Mouse (Mus musculus) cortical plate, adult 2 months (tissue): ENCODE measurements around the gene Gm40460.

Experiments
- CTCF ChIP-seq: fragments of 200-500 bp; IDR thresholded peaks from 2 replicates; pipeline ENCODE4 v1.5.1; 2011; ENCODE audit warnings: mild to moderate bottlenecking, control low read depth, low read length; ENCODE audit not compliant: insufficient read depth; ENCODE audit errors: extremely low read depth
- POLR2A ChIP-seq: fragments of 200-500 bp; IDR thresholded peaks from 2 replicates; pipeline ENCODE4 v1.6.1; 2011; ENCODE audit warnings: mild to moderate bottlenecking, low read length, control low read depth; ENCODE audit not compliant: insufficient read depth; ENCODE audit errors: extremely low read depth

DNA sequence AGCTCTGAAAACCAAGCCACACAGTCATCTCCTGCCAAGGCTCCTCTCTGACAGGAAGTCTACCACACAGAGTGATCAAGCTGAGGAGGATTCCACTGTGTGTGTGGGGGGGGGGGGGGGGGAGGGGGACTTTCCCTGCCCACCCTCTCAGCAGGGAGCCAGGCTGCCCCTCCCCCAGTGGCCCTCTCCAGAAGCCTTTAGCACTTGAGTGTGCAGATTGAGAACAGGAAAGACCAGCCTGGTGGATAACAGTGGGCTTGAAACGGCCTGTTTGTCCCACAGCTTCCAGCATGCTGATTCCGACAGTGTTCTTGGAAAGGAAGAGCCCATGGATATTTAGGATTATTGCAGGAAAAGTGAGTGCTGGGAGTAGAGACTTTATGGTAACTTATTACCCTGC, 16.4 kb downstream of the Gm40460 start:
- TF ChIP-seq CTCF, result no peak
- no peak for TF ChIP-seq POLR2A
